Mouse (Mus musculus): ENCODE data around the gene Znrf4. TPM values are rescaled to one million over a fixed set of nuclear protein-coding genes. Genes with fewer than 3 reads are reported as not detected.
A peak's percentile ranks its signal among the peaks of the same experiment; 100 is the strongest.

Gene Znrf4
- polyA plus RNA-seq, 1 experiment from 2014 or later = not detected

GRCm38 (mm10) chr17:56470001-56470436 is 42.2 kb downstream of the Znrf4 start:
- Histone ChIP-seq H3K27me3 (ENCODE audit: control insufficient read depth, insufficient read depth, low read length) (peaks cover 16% of the 10 kb centered on the region), H3K27ac (ENCODE audit: low read depth, low read length) (no peak overlapping the region), H3K4me2 (ENCODE audit: low read depth) (peak overlapping the region; percentile 19), H3K9me3 (ENCODE audit: control insufficient read depth, low read length) (no peaks in the 10 kb centered on the region), H3K4me3 (ENCODE audit: low read depth, low read length) (0 out of 2 replicates have a peak overlapping the region, but pooled peaks have one; percentile 3), H3K9ac (ENCODE audit: low read length) (peak overlapping the region; percentile 24; the same call in 1 of the 2 replicates), H3K4me1 (ENCODE audit: control insufficient read depth, insufficient read depth, low read length) (peaks cover 61% of the 10 kb centered on the region), H3K36me3 (ENCODE audit: control insufficient read depth, insufficient read depth, low read length) (no peaks in the 10 kb centered on the region; the same call in none of the 2 replicates)
- WGBS = 5% methylated on average over 23 of the region's 26 CpGs
- DNase-seq (ENCODE audit: low spot score) (peak; percentile 42), ATAC-seq (ENCODE audit: insufficient read depth, low FRiP score, low TSS enrichment) (no peak)

GRCm38 (mm10) chr17:56469275-56469674 is 43.0 kb downstream of the Znrf4 start:
- Histone ChIP-seq H3K4me2 (ENCODE audit: low read depth) (no peak overlapping the region), H3K27me3 (ENCODE audit: control insufficient read depth, insufficient read depth, low read length) (peaks cover 16% of the 10 kb centered on the region), H3K9ac (ENCODE audit: low read length) (no peak overlapping the region), H3K36me3 (ENCODE audit: control insufficient read depth, insufficient read depth, low read length) (no peaks in the 10 kb centered on the region; the same call in none of the 2 replicates), H3K9me3 (ENCODE audit: control insufficient read depth, low read length) (no peaks in the 10 kb centered on the region), H3K4me3 (ENCODE audit: low read depth, low read length) (no peak overlapping the region), H3K4me1 (ENCODE audit: control insufficient read depth, insufficient read depth, low read length) (peaks cover 56% of the 10 kb centered on the region), H3K27ac (ENCODE audit: low read depth, low read length) (no peak overlapping the region)
- DNase-seq (ENCODE audit: low spot score) (no peak), ATAC-seq (ENCODE audit: insufficient read depth, low FRiP score, low TSS enrichment) (no peak)
- 26% methylated on average over 8 of the region's 8 CpGs for whole genome bisulfite sequencing

GRCm38 (mm10) chr17:56468870-56469269 is 43.4 kb downstream of the Znrf4 start:
- DNase-seq (ENCODE audit: low spot score) (no peak), ATAC-seq (ENCODE audit: insufficient read depth, low FRiP score, low TSS enrichment) (no peak)
- no peaks in the 10 kb centered on the region for H3K9me3 ChIP-seq (ENCODE audit: control insufficient read depth, low read length)
- H3K4me2 ChIP-seq (ENCODE audit: low read depth) = no peak overlapping the region
- WGBS = 53% methylated on average over 7 of the region's 7 CpGs
- no peaks in the 10 kb centered on the region; the same call in none of the 2 replicates for H3K36me3 ChIP-seq (ENCODE audit: control insufficient read depth, insufficient read depth, low read length)
- H3K4me3 ChIP-seq (ENCODE audit: low read depth, low read length) = no peak overlapping the region
- no peak overlapping the region for H3K9ac ChIP-seq (ENCODE audit: low read length)
- H3K27ac ChIP-seq (ENCODE audit: low read depth, low read length) = no peak overlapping the region
- H3K4me1 ChIP-seq (ENCODE audit: control insufficient read depth, insufficient read depth, low read length) = peaks cover 52% of the 10 kb centered on the region
- peaks cover 14% of the 10 kb centered on the region for H3K27me3 ChIP-seq (ENCODE audit: control insufficient read depth, insufficient read depth, low read length)

GRCm38 (mm10) chr17:56468380-56468779 is 43.9 kb downstream of the Znrf4 start:
- no peak overlapping the region for H3K4me3 ChIP-seq (ENCODE audit: low read depth, low read length)
- peaks cover 10% of the 10 kb centered on the region; the same call in 1 of the 2 replicates for H3K27me3 ChIP-seq (ENCODE audit: control insufficient read depth, insufficient read depth, low read length)
- DNase-seq (ENCODE audit: low spot score) (no peak), ATAC-seq (ENCODE audit: insufficient read depth, low FRiP score, low TSS enrichment) (no peak)
- no peak overlapping the region for H3K9ac ChIP-seq (ENCODE audit: low read length)
- H3K27ac ChIP-seq (ENCODE audit: low read depth, low read length) = peak overlapping the region; percentile 64; the same call in 1 of the 2 replicates
- no peak overlapping the region for H3K4me2 ChIP-seq (ENCODE audit: low read depth)
- H3K4me1 ChIP-seq (ENCODE audit: control insufficient read depth, insufficient read depth, low read length) = peaks cover 52% of the 10 kb centered on the region
- WGBS = 89% methylated on average over 9 of the region's 9 CpGs
- H3K9me3 ChIP-seq (ENCODE audit: control insufficient read depth, low read length) = no peaks in the 10 kb centered on the region
- no peaks in the 10 kb centered on the region; the same call in none of the 2 replicates for H3K36me3 ChIP-seq (ENCODE audit: control insufficient read depth, insufficient read depth, low read length)

DNA sequence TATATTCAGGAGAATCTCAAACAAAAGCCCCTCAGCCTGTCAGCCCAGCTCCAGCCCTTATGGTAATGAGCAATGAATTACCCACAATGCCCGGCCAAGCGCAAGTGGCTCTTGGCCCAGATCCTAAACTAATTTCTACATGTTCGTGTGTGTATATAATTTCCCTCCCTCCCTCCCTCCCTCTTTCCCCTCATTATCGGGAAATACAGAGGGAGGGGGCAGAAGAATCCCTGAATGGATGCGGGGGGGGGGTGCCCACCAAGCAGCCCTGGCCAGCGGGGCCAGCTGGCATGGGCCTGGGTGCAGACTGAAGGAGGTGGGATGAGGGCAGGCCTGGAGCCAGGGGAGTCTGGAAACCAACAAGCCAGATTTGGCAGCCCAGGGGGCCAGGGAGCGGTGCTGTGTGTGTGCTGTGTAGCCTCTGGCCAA is 44.8 kb downstream of the Znrf4 start:
- Histone ChIP-seq H3K4me3 (ENCODE audit: low read depth, low read length) (no peak overlapping the region), H3K27ac (ENCODE audit: low read depth, low read length) (peak overlapping the region; percentile 64), H3K4me1 (ENCODE audit: control insufficient read depth, insufficient read depth, low read length) (peaks cover 53% of the 10 kb centered on the region), H3K27me3 (ENCODE audit: control insufficient read depth, insufficient read depth, low read length) (peaks cover 3% of the 10 kb centered on the region; the same call in 1 of the 2 replicates), H3K9me3 (ENCODE audit: control insufficient read depth, low read length) (no peaks in the 10 kb centered on the region), H3K9ac (ENCODE audit: low read length) (peak overlapping the region; percentile 6; the same call in 1 of the 2 replicates), H3K36me3 (ENCODE audit: control insufficient read depth, insufficient read depth, low read length) (no peaks in the 10 kb centered on the region; the same call in none of the 2 replicates), H3K4me2 (ENCODE audit: low read depth) (peak overlapping the region; percentile 27; the same call in 1 of the 2 replicates)
- ATAC-seq (ENCODE audit: insufficient read depth, low FRiP score, low TSS enrichment) (peak; percentile 58), DNase-seq (ENCODE audit: low spot score) (peak; percentile 72)
- 44% methylated on average over 7 of the region's 7 CpGs for WGBS

- H3K4me2 ChIP-seq (ENCODE audit: low read depth) = no peak overlapping the region
- H3K27ac ChIP-seq (ENCODE audit: low read depth, low read length) = peak overlapping the region; percentile 64; the same call in 1 of the 2 replicates
- peaks cover 47% of the 10 kb centered on the region for H3K4me1 ChIP-seq (ENCODE audit: control insufficient read depth, insufficient read depth, low read length)
- no peaks in the 10 kb centered on the region; the same call in none of the 2 replicates for H3K36me3 ChIP-seq (ENCODE audit: control insufficient read depth, insufficient read depth, low read length)
- DNase-seq (ENCODE audit: low spot score) (no peak), ATAC-seq (ENCODE audit: insufficient read depth, low FRiP score, low TSS enrichment) (no peak)
- H3K9ac ChIP-seq (ENCODE audit: low read length) = no peak overlapping the region
- H3K4me3 ChIP-seq (ENCODE audit: low read depth, low read length) = no peak overlapping the region
- no peaks in the 10 kb centered on the region for H3K27me3 ChIP-seq (ENCODE audit: control insufficient read depth, insufficient read depth, low read length)
- WGBS = 79% methylated on average over 6 of the region's 6 CpGs
- H3K9me3 ChIP-seq (ENCODE audit: control insufficient read depth, low read length) = no peaks in the 10 kb centered on the region
These were observed 45.5 kb downstream of the Znrf4 start for GRCm38 (mm10) chr17:56466747-56467146.

DNA sequence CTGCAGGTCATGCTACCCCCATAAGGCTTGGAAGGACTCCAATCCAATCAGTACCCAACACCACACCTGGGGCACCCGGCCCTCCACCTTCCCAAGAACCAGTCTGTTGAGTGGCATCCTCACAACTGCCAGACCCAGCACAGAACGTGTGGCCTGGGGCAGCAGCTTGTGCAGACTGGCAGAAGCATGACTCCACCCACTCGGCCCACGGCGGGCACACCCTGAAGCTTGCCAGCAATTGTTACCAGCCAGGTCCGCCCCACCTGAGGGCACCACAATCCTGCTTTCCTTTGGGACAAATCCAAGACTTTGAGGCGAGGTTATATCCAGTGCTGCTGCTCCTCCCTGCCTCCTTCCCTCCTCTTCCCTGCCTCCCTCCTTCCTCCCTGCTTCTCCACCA is 47.4 kb downstream of the Znrf4 start:
- Histone ChIP-seq H3K9ac (ENCODE audit: low read length) (no peak overlapping the region), H3K4me2 (ENCODE audit: low read depth) (no peak overlapping the region), H3K27ac (ENCODE audit: low read depth, low read length) (no peak overlapping the region), H3K36me3 (ENCODE audit: control insufficient read depth, insufficient read depth, low read length) (no peaks in the 10 kb centered on the region; the same call in none of the 2 replicates), H3K4me1 (ENCODE audit: control insufficient read depth, insufficient read depth, low read length) (peaks cover 50% of the 10 kb centered on the region), H3K4me3 (ENCODE audit: low read depth, low read length) (no peak overlapping the region), H3K9me3 (ENCODE audit: control insufficient read depth, low read length) (no peaks in the 10 kb centered on the region), H3K27me3 (ENCODE audit: control insufficient read depth, insufficient read depth, low read length) (no peaks in the 10 kb centered on the region)
- ATAC-seq (ENCODE audit: insufficient read depth, low FRiP score, low TSS enrichment) (no peak), DNase-seq (ENCODE audit: low spot score) (no peak)
- WGBS = 91% methylated on average over 7 of the region's 7 CpGs

DNA sequence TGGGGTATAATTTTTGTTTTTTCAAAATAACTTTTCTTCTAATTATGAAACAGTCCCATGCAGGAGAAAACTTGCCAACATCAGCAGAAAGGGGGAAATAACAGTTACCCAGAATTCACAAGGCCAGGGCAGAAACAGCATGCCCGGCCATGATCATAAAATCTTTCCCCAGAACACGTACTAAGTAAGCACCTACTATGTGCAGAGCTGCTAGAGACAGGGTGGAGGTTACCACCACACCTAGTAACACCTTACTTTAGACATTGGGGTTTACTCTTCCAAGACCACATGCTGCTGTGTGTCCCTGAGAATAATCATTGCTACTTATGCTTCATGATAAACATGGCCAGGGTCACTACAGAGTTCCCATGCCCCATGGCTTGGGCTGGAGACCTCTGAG is 47.9 kb downstream of the Znrf4 start:
- DNase-seq (ENCODE audit: low spot score) (no peak), ATAC-seq (ENCODE audit: insufficient read depth, low FRiP score, low TSS enrichment) (no peak)
- Histone ChIP-seq H3K27me3 (ENCODE audit: control insufficient read depth, insufficient read depth, low read length) (no peaks in the 10 kb centered on the region), H3K4me2 (ENCODE audit: low read depth) (no peak overlapping the region), H3K4me3 (ENCODE audit: low read depth, low read length) (no peak overlapping the region), H3K36me3 (ENCODE audit: control insufficient read depth, insufficient read depth, low read length) (no peaks in the 10 kb centered on the region; the same call in none of the 2 replicates), H3K9me3 (ENCODE audit: control insufficient read depth, low read length) (no peaks in the 10 kb centered on the region), H3K9ac (ENCODE audit: low read length) (no peak overlapping the region), H3K27ac (ENCODE audit: low read depth, low read length) (no peak overlapping the region), H3K4me1 (ENCODE audit: control insufficient read depth, insufficient read depth, low read length) (peaks cover 49% of the 10 kb centered on the region)
- WGBS = 96% methylated on average over 2 of the region's 2 CpGs

DNA sequence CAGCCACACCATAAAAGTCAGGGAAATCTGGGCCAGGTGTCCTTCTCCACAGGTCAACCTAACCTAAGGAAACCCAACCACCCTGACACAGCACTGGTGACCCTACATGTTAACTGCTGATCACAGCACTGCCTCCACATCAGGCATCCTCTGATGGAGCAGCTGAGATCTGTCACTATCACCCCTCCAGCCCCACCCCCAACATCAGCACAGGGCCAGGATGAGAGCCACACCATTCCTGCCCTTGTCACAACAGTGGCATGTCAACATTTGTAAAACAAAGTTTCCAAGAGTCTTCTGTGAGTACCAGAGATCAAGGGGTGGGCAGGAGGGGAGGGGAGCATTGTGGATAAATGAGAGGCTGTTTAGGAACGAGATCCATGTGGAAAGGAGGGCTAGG is 48.7 kb downstream of the Znrf4 start:
- H3K9ac ChIP-seq (ENCODE audit: low read length) = no peak overlapping the region
- H3K4me3 ChIP-seq (ENCODE audit: low read depth, low read length) = no peak overlapping the region
- peak overlapping the region; percentile 27 for H3K27ac ChIP-seq (ENCODE audit: low read depth, low read length)
- no peaks in the 10 kb centered on the region for H3K27me3 ChIP-seq (ENCODE audit: control insufficient read depth, insufficient read depth, low read length)
- WGBS = 52% methylated on average over 1 of the region's 1 CpGs
- no peaks in the 10 kb centered on the region; the same call in none of the 2 replicates for H3K36me3 ChIP-seq (ENCODE audit: control insufficient read depth, insufficient read depth, low read length)
- H3K4me1 ChIP-seq (ENCODE audit: control insufficient read depth, insufficient read depth, low read length) = peaks cover 49% of the 10 kb centered on the region
- no peaks in the 10 kb centered on the region for H3K9me3 ChIP-seq (ENCODE audit: control insufficient read depth, low read length)
- H3K4me2 ChIP-seq (ENCODE audit: low read depth) = no peak overlapping the region
- DNase-seq (ENCODE audit: low spot score) = no peak
- no peak for ATAC-seq (ENCODE audit: insufficient read depth, low FRiP score, low TSS enrichment)

Measured in neural tube, embryonic 11.5 days (tissue).